Mouse (Mus musculus): ENCODE measurements around the gene Hspa1l. TPM values are rescaled to one million over a fixed set of nuclear protein-coding genes. Genes with fewer than 3 reads are reported as not detected.
A peak's percentile ranks its signal among the peaks of the same experiment; 100 is the strongest.
"Not testable (repeated sequence)": the region's sequence is repeated elsewhere in the genome, so short reads cannot be mapped to it uniquely, and the experiment has no call there.

Hspa1l gene
- 0.18 TPM in 1 of 2 replicates, not detected in the other for polyA plus RNA-seq (2015; fragmentation: Nextera tagmentation; extraction: Ambion mirVana)

- peaks cover 24% of the 10 kb centered on the region for H3K27me3 ChIP-seq (ENCODE audit: insufficient read depth, low read length)
- H3K9me3 ChIP-seq (ENCODE audit: low read length), result not testable (repeated sequence)
Measured at GRCm38 (mm10) chr17:34972069-34972749, at the start of gene Hspa1l, which contains the start of gene Hspa1a. Gene Hspa1l (plus strand): TSS chr17:34972703. Gene Hspa1a (minus strand): TSS chr17:34972156.

GRCm38 (mm10) chr17:34922939-34923338, 49.6 kb upstream of the Hspa1l start:
- Histone ChIP-seq H3K27ac (ENCODE audit: low read depth) (no peak overlapping the region), H3K4me2 (ENCODE audit: low read depth, low read length) (no peak overlapping the region), H3K36me3 (replicated peaks; ENCODE audit: insufficient read depth, low read length) (no peaks in the 10 kb centered on the region), H3K9ac (replicated peaks) (no peak overlapping the region), H3K4me1 (ENCODE audit: insufficient read depth) (no peaks in the 10 kb centered on the region; the same call in 1 of the 2 replicates), H3K27me3 (ENCODE audit: insufficient read depth, low read length) (no peaks in the 10 kb centered on the region), H3K9me3 (ENCODE audit: low read length) (no peaks in the 10 kb centered on the region), H3K4me3 (ENCODE audit: low read depth, low read length) (no peak overlapping the region)
- TF ChIP-seq CTCF (IDR thresholded peaks at IDR 0.05; ENCODE audit: low read depth), result peak; percentile 50
- no peak for TF ChIP-seq EP300 (IDR thresholded peaks at IDR 0.05; ENCODE audit: low read depth)
- WGBS (ENCODE audit: insufficient replicate concordance), result 51% methylated on average over 6 of the region's 6 CpGs
- DNase-seq (no peak), ATAC-seq (peak; percentile 41; the same call in 1 of the 2 replicates)

More at GRCm38 (mm10) chr17:34972069-34972749, at the start of gene Hspa1l, which contains the start of gene Hspa1a:
- DNase-seq (peak; percentile 69), ATAC-seq (peak; percentile 87)
- under 1% methylated on average over 25 of the region's 33 CpGs for WGBS (ENCODE audit: insufficient replicate concordance)
- not testable (repeated sequence) for H3K36me3 ChIP-seq (replicated peaks; ENCODE audit: insufficient read depth, low read length); H3K9ac ChIP-seq (replicated peaks); H3K4me1 ChIP-seq (ENCODE audit: insufficient read depth); H3K27ac ChIP-seq (ENCODE audit: low read depth)
- Histone ChIP-seq H3K4me3 (ENCODE audit: low read depth, low read length) (peak within 1 kb of the TSS; percentile 24), H3K4me2 (ENCODE audit: low read depth, low read length) (peak within 1 kb of the TSS; percentile 67)

GRCm38 (mm10) chr17:34924258-34924657, 48.2 kb upstream of the Hspa1l start:
- TF ChIP-seq CTCF (IDR thresholded peaks at IDR 0.05; ENCODE audit: low read depth) (no peak), EP300 (IDR thresholded peaks at IDR 0.05; ENCODE audit: low read depth) (no peak)
- 65% methylated on average over 5 of the region's 5 CpGs for WGBS (ENCODE audit: insufficient replicate concordance)
- Histone ChIP-seq H3K27ac (ENCODE audit: low read depth) (peak overlapping the region; percentile 26; the same call in 1 of the 2 replicates), H3K36me3 (replicated peaks; ENCODE audit: insufficient read depth, low read length) (no peaks in the 10 kb centered on the region), H3K27me3 (ENCODE audit: insufficient read depth, low read length) (no peaks in the 10 kb centered on the region), H3K4me2 (ENCODE audit: low read depth, low read length) (no peak overlapping the region), H3K9me3 (ENCODE audit: low read length) (no peaks in the 10 kb centered on the region), H3K4me1 (ENCODE audit: insufficient read depth) (no peaks in the 10 kb centered on the region; the same call in 1 of the 2 replicates), H3K4me3 (ENCODE audit: low read depth, low read length) (no peak overlapping the region), H3K9ac (replicated peaks) (no peak overlapping the region)
- no peak for ATAC-seq
- no peak for DNase-seq

DNA sequence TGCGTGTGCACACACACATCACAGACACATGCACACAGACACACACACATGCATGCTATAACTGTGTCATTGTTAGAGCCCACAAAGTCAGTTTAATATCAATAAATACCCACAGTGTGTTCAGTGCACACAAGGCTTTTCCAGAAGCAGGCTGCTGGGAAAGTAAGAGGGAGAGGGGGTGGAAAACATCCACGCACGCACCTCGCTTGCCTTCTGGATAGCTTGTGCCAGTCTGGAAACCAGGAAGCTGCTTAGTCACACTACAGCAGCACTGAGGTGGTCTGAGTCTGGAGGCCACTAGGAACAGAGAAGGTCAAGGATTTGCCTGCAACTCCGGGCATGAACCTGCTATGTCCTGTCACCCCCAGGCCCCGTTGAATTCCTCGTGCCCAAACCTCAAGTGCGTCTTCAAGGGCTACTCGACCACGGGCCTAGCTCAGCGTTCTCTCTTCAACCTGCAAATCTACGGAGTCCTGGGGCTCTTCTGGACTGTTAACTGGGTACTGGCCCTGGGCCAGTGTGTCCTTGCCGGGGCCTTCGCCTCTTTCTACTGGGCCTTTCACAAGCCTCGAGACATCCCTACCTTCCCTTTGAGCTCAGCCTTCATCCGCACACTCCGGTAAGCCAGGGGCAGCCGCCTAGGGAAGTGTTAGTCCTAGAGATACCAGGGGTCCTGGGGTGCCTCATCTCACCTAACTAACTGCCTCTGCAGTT, 45.0 kb upstream of the Hspa1l start:
- Histone ChIP-seq H3K27me3 (ENCODE audit: insufficient read depth, low read length) (no peaks in the 10 kb centered on the region), H3K9ac (replicated peaks) (no peak overlapping the region), H3K27ac (ENCODE audit: low read depth) (no peak overlapping the region), H3K4me2 (ENCODE audit: low read depth, low read length) (no peak overlapping the region), H3K36me3 (replicated peaks; ENCODE audit: insufficient read depth, low read length) (no peaks in the 10 kb centered on the region), H3K4me3 (ENCODE audit: low read depth, low read length) (no peak overlapping the region), H3K4me1 (ENCODE audit: insufficient read depth) (peaks cover 13% of the 10 kb centered on the region), H3K9me3 (ENCODE audit: low read length) (no peaks in the 10 kb centered on the region)
- no peak for DNase-seq
- WGBS (ENCODE audit: insufficient replicate concordance), result 88% methylated on average over 18 of the region's 18 CpGs
- no peak for ATAC-seq
- TF ChIP-seq CTCF (IDR thresholded peaks at IDR 0.05; ENCODE audit: low read depth) (no peak), EP300 (IDR thresholded peaks at IDR 0.05; ENCODE audit: low read depth) (no peak)

DNA sequence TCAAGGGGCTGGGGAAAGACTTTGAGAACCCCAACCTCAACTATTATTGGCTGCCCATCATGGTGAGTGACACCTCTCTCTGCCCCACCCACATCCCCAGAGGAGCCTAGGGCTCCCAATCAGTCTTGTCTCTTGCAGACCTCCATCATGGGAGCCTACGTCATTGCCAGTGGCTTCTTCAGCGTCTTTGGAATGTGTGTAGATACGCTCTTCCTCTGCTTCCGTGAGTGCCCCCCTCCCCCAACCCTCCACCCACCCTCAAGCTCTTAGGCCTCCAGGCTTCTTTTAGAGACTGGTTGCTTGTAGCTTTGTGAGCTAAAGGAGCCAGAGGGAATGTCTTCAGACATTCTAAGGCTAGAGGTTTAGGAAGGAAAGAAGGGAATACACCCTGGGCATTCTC, 43.7 kb upstream of the Hspa1l start:
- no peaks in the 10 kb centered on the region for H3K27me3 ChIP-seq (ENCODE audit: insufficient read depth, low read length)
- no peak overlapping the region for H3K9ac ChIP-seq (replicated peaks)
- H3K9me3 ChIP-seq (ENCODE audit: low read length), result no peaks in the 10 kb centered on the region
- DNase-seq (no peak), ATAC-seq (no peak)
- no peak overlapping the region for H3K4me2 ChIP-seq (ENCODE audit: low read depth, low read length)
- H3K36me3 ChIP-seq (replicated peaks; ENCODE audit: insufficient read depth, low read length), result no peaks in the 10 kb centered on the region
- H3K4me1 ChIP-seq (ENCODE audit: insufficient read depth), result peaks cover 21% of the 10 kb centered on the region
- TF ChIP-seq EP300 (IDR thresholded peaks at IDR 0.05; ENCODE audit: low read depth) (no peak), CTCF (IDR thresholded peaks at IDR 0.05; ENCODE audit: low read depth) (no peak)
- 74% methylated on average over 4 of the region's 4 CpGs for WGBS (ENCODE audit: insufficient replicate concordance)
- H3K4me3 ChIP-seq (ENCODE audit: low read depth, low read length), result no peak overlapping the region
- H3K27ac ChIP-seq (ENCODE audit: low read depth), result no peak overlapping the region

DNA sequence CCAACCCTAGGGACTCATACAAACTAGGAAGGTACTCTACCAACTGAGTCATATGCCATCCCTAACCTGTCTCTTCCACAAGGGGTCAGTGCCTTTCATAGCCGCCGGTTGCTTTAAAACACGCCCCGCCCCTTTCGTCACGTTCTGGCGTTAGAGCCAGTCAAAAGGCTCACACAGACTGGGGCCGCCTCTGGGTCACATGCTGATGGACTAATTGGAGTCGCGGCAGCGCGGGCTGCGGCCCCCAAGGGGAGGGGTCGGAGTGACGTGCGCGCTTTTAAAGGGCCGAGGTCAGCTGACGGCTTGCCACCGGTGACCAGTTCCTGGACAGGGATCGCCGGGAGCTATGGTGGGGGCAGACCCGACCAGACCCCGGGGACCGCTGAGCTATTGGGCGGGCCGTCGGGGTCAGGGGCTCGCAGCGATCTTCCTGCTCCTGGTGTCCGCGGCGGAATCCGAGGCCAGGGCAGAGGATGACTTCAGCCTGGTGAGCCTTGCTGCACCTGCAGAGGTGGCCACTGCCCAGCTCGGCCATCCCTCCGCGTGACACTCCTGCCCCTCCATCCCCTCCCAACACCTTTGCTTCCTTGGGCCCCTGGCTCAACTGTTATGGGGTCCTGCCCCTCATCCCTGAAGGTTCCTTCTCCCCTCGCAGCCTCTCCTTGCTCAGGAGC, 41.3 kb upstream of the Hspa1l start, which contains the start of gene Neu1:
TSS of gene Neu1 (plus strand) at position 193 of the 674 bp plus-strand sequence.
- under 1% methylated on average over 37 of the region's 38 CpGs for WGBS (ENCODE audit: insufficient replicate concordance)
- peak within 1 kb of the TSS; percentile 66 for H3K27ac ChIP-seq (ENCODE audit: low read depth)
- peaks cover 30% of the 10 kb centered on the region for H3K4me1 ChIP-seq (ENCODE audit: insufficient read depth)
- DNase-seq (peak; percentile 97), ATAC-seq (peak; percentile 96)
- peak within 1 kb of the TSS; percentile 79 for H3K9ac ChIP-seq (replicated peaks)
- H3K4me2 ChIP-seq (ENCODE audit: low read depth, low read length), result peak within 1 kb of the TSS; percentile 98
- H3K36me3 ChIP-seq (replicated peaks; ENCODE audit: insufficient read depth, low read length), result peaks cover 5% of the 10 kb centered on the region; the same call in 1 of the 2 replicates
- H3K9me3 ChIP-seq (ENCODE audit: low read length), result no peaks in the 10 kb centered on the region
- TF ChIP-seq CTCF (IDR thresholded peaks at IDR 0.05; ENCODE audit: low read depth), result peak; percentile 89
- peak; percentile 22; the same call in 1 of the 2 replicates for TF ChIP-seq EP300 (IDR thresholded peaks at IDR 0.05; ENCODE audit: low read depth)
- H3K27me3 ChIP-seq (ENCODE audit: insufficient read depth, low read length), result no peaks in the 10 kb centered on the region
- H3K4me3 ChIP-seq (ENCODE audit: low read depth, low read length), result peak within 1 kb of the TSS; percentile 80

Measured in liver, postnatal 0 days (tissue).